Mouse (Mus musculus) intestine, embryonic 14.5 days (tissue): ENCODE data around the gene Mtmr11. TPM values are rescaled to one million over a fixed set of nuclear protein-coding genes. Genes with fewer than 3 reads are reported as not detected.
"Not testable (repeated sequence)": the region's sequence is repeated elsewhere in the genome, so short reads cannot be mapped to it uniquely, and the experiment has no call there.

Experiments used
- ATAC-seq: fragments of 200-750 bp; cut with Nextera tagmentation; replicated peaks from 2 replicates; pipeline ENCODE4 v1.8.0; 2017; ENCODE audit warnings: low read depth, moderate number of reproducible peaks, moderate TSS enrichment, moderate library complexity; ENCODE audit not compliant: low FRiP score, low TSS enrichment
- DNase-seq: peaks from one replicate; pipeline ENCODE4 v3.0.0-alpha.2; 2018; ENCODE audit warnings: low spot score
- H3K27ac ChIP-seq: fragments of 300-500 bp; sonication (generic); 2 replicates; pipeline ENCODE4 v1.5.1; 2014; ENCODE audit warnings: low read depth, mild to moderate bottlenecking, control low read depth
- H3K27me3 ChIP-seq: fragments of 300-500 bp; sonication (generic); replicated peaks from 2 replicates; pipeline ENCODE4 v1.6.1; 2014; ENCODE audit warnings: low read length, control low read depth; ENCODE audit not compliant: control insufficient read depth, insufficient read depth
- H3K36me3 ChIP-seq: fragments of 300-500 bp; sonication (generic); 2 replicates; pipeline ENCODE4 v1.6.1; 2014; ENCODE audit warnings: low read length, control low read depth; ENCODE audit not compliant: control insufficient read depth, insufficient read depth
- H3K4me1 ChIP-seq: fragments of 300-500 bp; sonication (generic); replicated peaks from 2 replicates; pipeline ENCODE4 v1.6.1; 2014; ENCODE audit warnings: low read length, control low read depth, mixed read lengths; ENCODE audit not compliant: control insufficient read depth, insufficient read depth
- H3K4me2 ChIP-seq: fragments of 300-500 bp; sonication (generic); 2 replicates; pipeline ENCODE4 v1.6.1; 2014; ENCODE audit warnings: low read length
- H3K4me3 ChIP-seq: fragments of 300-500 bp; sonication (generic); 2 replicates; pipeline ENCODE4 v1.5.1; 2014; ENCODE audit warnings: low read depth, low read length, control low read depth, mixed read lengths
- H3K9ac ChIP-seq: fragments of 300-500 bp; sonication (generic); 2 replicates; pipeline ENCODE4 v1.6.1; 2014; ENCODE audit warnings: mild to moderate bottlenecking, low read length
- H3K9me3 ChIP-seq: fragments of 300-500 bp; sonication (generic); 2 replicates; pipeline ENCODE4 v1.6.1; 2016; ENCODE audit warnings: low read length, control low read depth; ENCODE audit not compliant: control insufficient read depth
- WGBS: fragments of 180-500 bp; shearing (Covaris S2); extraction: QIAGEN DNeasy Blood & Tissue Kit; methylation state at CpG from one replicate; pipeline ENCODE4 v1.1.7; 2014; 5-methylcytosine and 5-hydroxymethylcytosine counted together
- polyA plus RNA-seq: library from polyadenylated mRNA; unstranded; fragments of >200 nt; fragmentation: Nextera tagmentation; extraction: Ambion mirVana; gene quantifications from 2 replicates; pipeline ENCODE4 v1.2.1, GENCODE M21; 2014

Gene Mtmr11
- polyA plus RNA-seq, 1 experiment from 2014 or later: 28.8 TPM

- DNase-seq (no peak), ATAC-seq (no peak)
- H3K4me2 ChIP-seq: peak overlapping the region; percentile 96
- H3K4me3 ChIP-seq: peak overlapping the region; percentile 65
- peak overlapping the region; percentile 65; the same call in 1 of the 2 replicates for H3K9ac ChIP-seq
- 85% methylated on average over 6 of the region's 6 CpGs for WGBS
- no peaks in the 10 kb centered on the region for H3K9me3 ChIP-seq
- peaks cover 10% of the 10 kb centered on the region; the same call in 1 of the 2 replicates for H3K36me3 ChIP-seq
- 0 out of 2 replicates have a peak overlapping the region, but pooled peaks have one; percentile 87 for H3K27ac ChIP-seq
- H3K4me1 ChIP-seq: peaks cover 23% of the 10 kb centered on the region
- H3K27me3 ChIP-seq: no peaks in the 10 kb centered on the region
Observed at GRCm38 (mm10) chr3:96163040-96163439, 1.2 kb downstream of the Mtmr11 start.

DNA sequence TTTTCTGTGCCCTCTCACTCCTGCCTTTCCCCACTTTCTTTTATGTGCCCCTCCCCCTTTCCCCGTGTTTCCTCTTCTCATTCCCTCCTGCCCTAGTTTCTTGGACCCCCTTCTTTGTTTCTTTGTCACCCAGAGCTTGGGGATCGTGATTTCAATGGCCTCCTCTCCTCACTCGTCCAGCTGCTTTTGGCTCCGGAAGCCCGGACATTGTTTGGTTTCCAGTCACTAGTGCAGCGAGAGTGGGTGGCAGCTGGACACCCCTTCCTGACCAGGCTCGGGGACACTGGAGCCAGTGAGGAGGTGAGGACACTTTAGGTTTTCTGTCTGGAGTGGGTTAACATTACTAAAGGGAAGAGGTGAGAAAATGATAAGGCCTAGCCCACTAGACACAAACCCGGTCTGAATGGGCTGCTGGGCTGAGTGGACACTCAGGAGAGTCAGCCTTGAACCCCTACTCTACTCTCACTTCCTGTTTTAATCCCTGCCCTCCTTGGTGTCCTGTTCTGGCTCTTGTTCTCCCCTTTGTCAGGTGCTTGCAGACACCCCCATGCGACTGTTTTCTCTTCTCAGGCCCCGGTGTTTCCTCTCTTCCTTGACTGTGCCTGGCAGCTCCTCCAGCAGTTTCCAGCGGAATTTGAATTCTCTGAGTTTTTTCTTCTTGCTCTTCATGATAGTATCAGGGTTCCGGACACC lies 6.8 kb downstream of the Mtmr11 start:
- Histone ChIP-seq H3K4me1 (peaks cover 12% of the 10 kb centered on the region), H3K27me3 (no peaks in the 10 kb centered on the region), H3K36me3 (peaks cover 32% of the 10 kb centered on the region), H3K9me3 (no peaks in the 10 kb centered on the region), H3K4me3 (no peak overlapping the region), H3K4me2 (no peak overlapping the region), H3K9ac (no peak overlapping the region), H3K27ac (no peak overlapping the region)
- DNase-seq (no peak), ATAC-seq (no peak)
- 75% methylated on average over 12 of the region's 12 CpGs for WGBS

GRCm38 (mm10) chr3:96170276-96170675 lies 8.5 kb downstream of the Mtmr11 start:
- Histone ChIP-seq H3K27ac (0 out of 2 replicates have a peak overlapping the region, but pooled peaks have one; percentile 5), H3K9ac (no peak overlapping the region)
- 89% methylated on average over 4 of the region's 4 CpGs for WGBS

DNA sequence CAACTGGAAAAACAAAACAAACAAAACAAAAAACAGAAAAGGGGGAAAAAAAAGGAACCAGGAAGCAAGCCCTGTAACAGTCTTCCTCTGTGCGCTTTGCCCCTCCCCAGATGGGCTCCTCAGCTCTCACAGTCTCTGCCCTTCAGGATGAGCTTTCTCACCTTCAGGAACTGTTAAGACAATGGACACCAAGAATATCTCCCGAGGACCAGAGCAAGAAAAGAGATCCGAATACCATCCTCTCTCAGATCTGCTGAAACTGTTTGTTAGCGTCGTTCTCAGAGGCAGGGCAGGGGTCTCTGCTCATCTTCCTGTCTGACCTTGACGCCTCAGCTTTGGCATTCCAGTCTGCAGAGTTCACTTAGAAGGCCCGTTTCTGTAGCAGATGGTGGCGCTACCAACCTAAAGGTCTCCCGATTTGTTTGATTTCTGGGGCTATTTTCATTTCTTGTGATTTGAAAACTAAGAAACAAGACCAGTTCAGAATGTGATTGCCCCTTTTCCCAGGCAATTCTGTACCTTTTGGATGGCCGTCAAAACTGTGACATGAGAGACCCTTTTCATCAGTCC lies 9.3 kb downstream of the Mtmr11 start:
- 58% methylated on average over 10 of the region's 10 CpGs for WGBS
- H3K36me3 ChIP-seq: peaks cover 49% of the 10 kb centered on the region
- no peak for ATAC-seq

More at GRCm38 (mm10) chr3:96170276-96170675, 8.5 kb downstream of the Mtmr11 start:
- no peak for ATAC-seq
- peaks cover 42% of the 10 kb centered on the region for H3K36me3 ChIP-seq
- peaks cover 18% of the 10 kb centered on the region for H3K4me1 ChIP-seq
- no peak overlapping the region for H3K4me3 ChIP-seq
- no peak for DNase-seq
- H3K27me3 ChIP-seq: no peaks in the 10 kb centered on the region
- no peaks in the 10 kb centered on the region for H3K9me3 ChIP-seq
- H3K4me2 ChIP-seq: no peak overlapping the region

DNA sequence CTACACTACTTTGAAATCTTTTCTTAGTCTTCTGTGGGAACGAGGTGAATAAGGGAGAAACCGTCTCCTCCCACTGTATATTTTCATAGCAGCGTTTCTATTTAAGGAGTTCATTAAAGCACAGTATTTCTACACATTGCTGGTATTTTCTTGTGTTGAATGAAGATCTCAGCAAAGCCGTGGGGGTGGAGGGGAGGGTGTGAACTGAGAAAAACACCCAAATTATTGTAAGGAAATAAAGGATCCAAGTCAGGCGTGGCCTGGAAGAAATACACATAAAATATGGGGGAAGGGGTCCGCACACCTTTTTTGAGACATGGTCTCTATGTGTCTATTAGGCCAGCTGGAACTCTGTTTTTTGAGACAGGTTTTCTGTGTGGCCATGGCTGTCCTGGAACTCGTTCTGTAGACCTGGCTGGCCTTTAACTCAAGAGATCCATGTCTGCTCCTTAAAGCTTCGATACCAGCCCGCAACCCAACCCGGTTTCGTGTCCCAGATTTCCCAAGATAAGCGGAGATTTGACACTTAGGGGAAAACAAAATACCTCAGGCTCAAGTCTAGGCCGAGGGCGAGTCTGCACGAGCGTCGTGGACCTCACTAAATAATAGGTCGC lies 9.9 kb downstream of the Mtmr11 start:
- DNase-seq (no peak), ATAC-seq (peak; percentile 14; the same call in 1 of the 2 replicates)
- H3K9ac ChIP-seq: peak overlapping the region; percentile 96
- 17% methylated on average over 18 of the region's 18 CpGs for WGBS
- peak overlapping the region; percentile 99 for H3K27ac ChIP-seq
- no peaks in the 10 kb centered on the region for H3K27me3 ChIP-seq
- peaks cover 18% of the 10 kb centered on the region for H3K4me1 ChIP-seq
- H3K4me3 ChIP-seq: peak overlapping the region; percentile 99
- no peaks in the 10 kb centered on the region for H3K9me3 ChIP-seq
- H3K36me3 ChIP-seq: peaks cover 55% of the 10 kb centered on the region
- peak overlapping the region; percentile 97 for H3K4me2 ChIP-seq

More for the DNA sequence above, 9.3 kb downstream of the Mtmr11 start:
- no peaks in the 10 kb centered on the region for H3K9me3 ChIP-seq
- H3K4me2 ChIP-seq: peak overlapping the region; percentile 97
- H3K27me3 ChIP-seq: no peaks in the 10 kb centered on the region
- DNase-seq: no peak
- peak overlapping the region; percentile 99 for H3K27ac ChIP-seq
- peaks cover 18% of the 10 kb centered on the region for H3K4me1 ChIP-seq
- peak overlapping the region; percentile 96 for H3K9ac ChIP-seq
- peak overlapping the region; percentile 99 for H3K4me3 ChIP-seq

- WGBS: under 1% methylated on average over 56 of the region's 58 CpGs
Observed at GRCm38 (mm10) chr3:96172197-96173178, 10.7 kb downstream of the Mtmr11 start, which contains the start of gene Sf3b4. Gene Sf3b4 (plus strand): TSS chr3:96172332.

DNA sequence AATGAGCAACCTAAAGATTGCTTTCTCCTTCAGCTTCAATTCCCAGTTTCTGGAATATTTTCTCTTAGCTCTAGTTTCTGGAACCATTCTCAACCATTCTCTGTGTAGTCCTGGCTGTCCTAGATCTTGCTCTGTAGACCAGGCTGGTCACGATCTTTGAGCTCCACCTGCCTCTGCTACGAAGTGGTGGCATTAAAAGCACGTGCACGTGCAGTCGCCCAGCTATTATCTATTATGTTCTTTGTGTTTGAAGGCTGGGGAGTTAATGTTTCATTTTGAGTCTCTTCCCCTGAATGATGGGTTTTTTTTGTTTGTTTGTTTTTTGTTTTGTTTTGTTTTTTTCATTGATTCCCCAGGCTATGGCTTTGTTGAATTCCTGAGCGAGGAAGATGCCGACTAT lies 11.4 kb downstream of the Mtmr11 start:
- ATAC-seq (no peak), DNase-seq (no peak)
- H3K9me3 ChIP-seq: no peaks in the 10 kb centered on the region
- H3K4me3 ChIP-seq: peak overlapping the region; percentile 99
- H3K9ac ChIP-seq: peak overlapping the region; percentile 96
- 39% methylated on average over 7 of the region's 7 CpGs for WGBS
- H3K27ac ChIP-seq: no peak overlapping the region
- H3K27me3 ChIP-seq: no peaks in the 10 kb centered on the region
- peak overlapping the region; percentile 97 for H3K4me2 ChIP-seq
- H3K4me1 ChIP-seq: peaks cover 18% of the 10 kb centered on the region
- peaks cover 60% of the 10 kb centered on the region for H3K36me3 ChIP-seq

More at GRCm38 (mm10) chr3:96172197-96173178, 10.7 kb downstream of the Mtmr11 start, which contains the start of gene Sf3b4:
- Histone ChIP-seq H3K36me3 (peaks cover 60% of the 10 kb centered on the region), H3K27me3 (no peaks in the 10 kb centered on the region), H3K4me1 (peaks cover 18% of the 10 kb centered on the region), H3K4me2 (peak within 1 kb of the TSS; percentile 97), H3K9ac (peak within 1 kb of the TSS; percentile 96), H3K27ac (peak within 1 kb of the TSS; percentile 99), H3K4me3 (peak within 1 kb of the TSS; percentile 99), H3K9me3 (no peaks in the 10 kb centered on the region)
- ATAC-seq: peak; percentile 91
- peak; percentile 96 for DNase-seq

GRCm38 (mm10) chr3:96174042-96174441 lies 12.2 kb downstream of the Mtmr11 start:
- H3K9ac ChIP-seq, H3K4me3 ChIP-seq, DNase-seq, H3K9me3 ChIP-seq, H3K27me3 ChIP-seq, H3K27ac ChIP-seq, ATAC-seq, H3K4me2 ChIP-seq: not testable (repeated sequence)
- 89% methylated on average over 4 of the region's 4 CpGs for WGBS
- H3K4me1 ChIP-seq: peaks cover 18% of the 10 kb centered on the region
- H3K36me3 ChIP-seq: peaks cover 60% of the 10 kb centered on the region
